Mouse (Mus musculus): Measurements from ENCODE around the gene Slc12a8.

The Slc12a8 gene

GRCm38 (mm10) chr16:33544346-33544745 is 27.2 kb downstream of the Slc12a8 start:
- DNase-seq (ENCODE audit: low spot score): no peak

GRCm38 (mm10) chr16:33545530-33545929 is 28.4 kb downstream of the Slc12a8 start:
- DNase-seq (ENCODE audit: low spot score): no peak

DNA sequence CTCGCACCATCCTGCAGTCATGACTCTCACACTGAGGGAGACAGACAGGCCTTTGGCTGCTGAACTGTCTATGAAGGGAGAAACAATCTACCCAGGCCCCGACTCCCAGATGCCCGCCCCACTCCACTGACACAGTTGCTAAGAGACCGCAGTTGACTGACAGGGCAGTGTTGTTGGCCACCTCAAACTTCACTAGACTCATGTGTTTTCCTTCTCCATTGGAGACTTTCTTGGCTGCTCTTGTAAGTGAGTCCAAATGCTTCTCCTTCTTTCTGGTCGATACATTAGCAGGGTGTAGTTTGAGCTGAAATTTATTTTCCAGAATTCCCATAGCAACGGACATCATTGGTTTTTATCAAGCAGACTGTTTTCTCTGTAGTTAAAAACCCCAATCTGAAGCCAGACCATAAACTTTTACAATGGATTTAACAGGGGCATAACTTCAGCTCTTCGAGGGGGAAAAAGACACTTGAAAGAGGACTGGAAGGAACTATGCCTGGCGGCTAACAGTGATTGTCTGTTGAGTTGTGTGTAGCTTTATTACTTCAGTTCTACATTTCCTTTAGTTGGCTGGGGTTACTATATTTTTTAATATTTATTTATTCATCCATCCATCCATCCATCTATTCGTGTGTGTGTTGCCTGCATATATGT is 36.7 kb downstream of the Slc12a8 start:
- DNase-seq (ENCODE audit: low spot score): peak; percentile 49

GRCm38 (mm10) chr16:33558121-33558520 is 41.0 kb downstream of the Slc12a8 start:
- no peak for DNase-seq (ENCODE audit: low spot score)

GRCm38 (mm10) chr16:33560281-33560680 is 43.2 kb downstream of the Slc12a8 start:
- DNase-seq (ENCODE audit: low spot score): peak; percentile 93

GRCm38 (mm10) chr16:33561308-33562009 is 44.3 kb downstream of the Slc12a8 start:
- no peak for DNase-seq (ENCODE audit: low spot score)

DNA sequence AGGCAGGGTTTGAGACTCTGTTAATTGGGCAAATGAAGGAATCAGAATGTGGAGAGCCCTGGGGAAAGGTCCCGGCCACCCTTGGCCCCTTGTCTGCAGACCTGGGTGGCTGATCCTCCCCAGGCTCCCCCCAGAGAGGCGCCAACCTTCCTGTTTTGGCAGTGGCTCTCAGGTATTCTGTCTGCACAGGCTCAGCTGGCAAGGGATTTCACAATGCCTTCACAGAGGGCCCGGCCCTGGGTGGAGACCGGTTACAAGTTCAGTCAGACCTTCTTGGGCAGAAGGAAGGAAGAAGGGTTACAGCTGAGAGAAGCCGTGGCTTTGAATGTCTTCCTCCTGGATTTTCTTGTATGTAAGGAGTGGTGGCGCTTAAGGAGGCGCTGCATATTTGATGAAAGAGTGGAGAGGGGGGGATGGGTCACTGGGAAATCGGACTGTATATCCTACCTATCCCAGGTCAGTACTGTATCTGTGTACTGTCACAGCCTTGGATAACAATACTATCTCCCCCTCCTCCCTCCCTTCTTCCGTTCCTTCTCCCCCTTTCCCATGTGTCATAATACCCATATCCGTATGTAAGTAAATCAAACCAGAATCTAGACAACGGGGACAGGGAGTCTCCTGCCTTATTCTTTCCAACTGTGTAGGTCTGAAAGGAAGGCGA is 45.9 kb downstream of the Slc12a8 start:
- no peak for DNase-seq (ENCODE audit: low spot score)

DNA sequence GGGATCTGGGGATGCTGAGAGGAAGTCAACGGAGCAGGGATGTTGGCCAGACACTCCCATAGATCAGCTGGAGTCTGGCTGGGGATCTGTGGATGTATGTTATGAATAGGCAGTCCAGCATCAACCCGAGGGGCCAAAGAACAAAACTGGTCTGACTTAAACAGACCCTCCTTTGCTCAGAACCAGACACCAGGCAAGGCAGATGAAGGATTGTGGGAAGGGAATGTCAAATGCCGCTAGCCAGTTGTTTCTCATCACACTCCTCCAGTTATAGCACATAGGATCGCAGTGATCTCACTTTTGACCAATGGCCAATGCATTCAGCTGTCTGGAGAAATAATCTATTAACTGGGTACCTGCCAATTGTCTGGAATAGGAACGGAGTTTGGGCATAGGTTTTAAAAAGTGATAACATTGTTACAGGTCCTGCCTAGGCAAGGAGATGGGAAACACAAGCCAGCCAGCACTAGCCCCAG is 46.4 kb downstream of the Slc12a8 start:
- DNase-seq (ENCODE audit: low spot score): no peak

GRCm38 (mm10) chr16:33566467-33566866 is 49.3 kb downstream of the Slc12a8 start:
- no peak for DNase-seq (ENCODE audit: low spot score)

DNA sequence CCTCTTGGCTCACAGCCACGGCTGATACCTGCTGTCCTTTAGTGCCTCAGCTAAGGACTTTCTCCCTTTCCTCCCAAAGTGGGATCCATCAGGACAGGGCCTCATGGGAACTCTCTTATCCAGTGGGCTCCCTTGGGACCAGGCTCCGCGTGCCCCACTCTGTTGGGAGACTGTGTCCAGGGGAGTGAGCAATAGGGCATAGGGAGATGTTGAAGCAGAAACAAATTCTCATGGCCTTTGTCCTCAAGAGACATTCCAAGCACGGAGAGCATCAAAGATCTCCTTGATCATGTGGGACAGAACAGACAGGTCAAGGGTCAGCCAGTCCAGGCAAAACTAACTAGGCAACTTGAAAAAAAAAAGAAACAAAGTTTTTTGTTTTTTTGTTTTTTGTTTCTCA is 50.6 kb downstream of the Slc12a8 start:
- DNase-seq (ENCODE audit: low spot score): no peak

DNA sequence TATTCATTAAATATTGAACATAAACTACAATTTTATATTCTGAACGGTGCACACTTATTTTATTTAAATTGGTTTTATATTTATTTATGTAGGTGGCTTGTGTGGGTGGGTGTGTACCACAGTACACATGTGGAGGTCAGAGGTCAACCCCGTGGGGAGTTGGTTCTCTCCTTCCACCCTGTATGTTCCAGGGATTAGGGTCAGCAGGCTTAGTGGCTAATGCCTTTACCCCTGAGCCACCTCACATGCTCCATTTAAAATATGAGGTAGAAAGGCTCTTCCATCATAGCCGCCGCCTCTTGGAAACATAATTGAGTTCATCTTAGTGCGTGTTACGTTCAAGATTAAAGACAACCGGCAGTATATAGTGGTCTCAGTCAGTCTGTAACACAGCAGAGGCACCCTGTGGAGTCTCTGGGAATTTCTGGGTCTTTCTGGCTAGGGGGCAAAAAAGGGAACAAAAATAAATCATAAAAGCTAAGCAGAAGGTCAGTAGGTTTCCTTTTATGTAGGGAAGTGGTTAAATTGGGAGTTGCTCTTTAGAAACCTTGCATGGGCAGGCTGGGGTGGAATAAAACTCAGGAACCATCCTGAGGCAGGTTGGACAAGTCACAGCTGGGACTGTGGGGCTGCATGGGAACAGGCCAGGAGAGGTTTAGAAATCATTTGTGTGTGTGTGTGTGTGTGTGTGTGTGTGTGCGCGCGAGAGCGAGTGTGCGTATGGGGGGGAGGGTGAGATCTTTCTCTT is 51.3 kb downstream of the Slc12a8 start:
- DNase-seq (ENCODE audit: low spot score): no peak

DNA sequence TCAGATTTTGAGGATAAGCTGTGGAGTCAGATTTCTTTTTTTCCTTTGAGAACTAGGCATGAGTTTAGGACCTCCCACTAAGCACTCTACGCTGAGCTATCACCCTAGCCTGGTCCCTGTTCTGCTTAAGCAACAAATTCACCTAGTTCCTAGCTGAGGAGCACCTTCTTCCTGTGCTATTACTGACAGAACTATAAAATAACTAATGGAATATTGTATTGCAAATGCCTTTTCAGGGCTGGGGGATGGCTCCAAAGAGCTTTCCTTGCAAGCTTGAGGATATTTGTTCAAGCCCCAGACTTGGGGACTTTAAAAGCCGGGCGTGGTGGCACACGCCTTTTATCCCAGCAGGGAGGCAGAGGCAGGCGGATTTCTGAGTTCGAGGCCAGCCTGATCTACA is 55.5 kb downstream of the Slc12a8 start:
- no peak for DNase-seq (ENCODE audit: low spot score)

GRCm38 (mm10) chr16:33573703-33574102 is 56.6 kb downstream of the Slc12a8 start:
- no peak for DNase-seq (ENCODE audit: low spot score)

DNA sequence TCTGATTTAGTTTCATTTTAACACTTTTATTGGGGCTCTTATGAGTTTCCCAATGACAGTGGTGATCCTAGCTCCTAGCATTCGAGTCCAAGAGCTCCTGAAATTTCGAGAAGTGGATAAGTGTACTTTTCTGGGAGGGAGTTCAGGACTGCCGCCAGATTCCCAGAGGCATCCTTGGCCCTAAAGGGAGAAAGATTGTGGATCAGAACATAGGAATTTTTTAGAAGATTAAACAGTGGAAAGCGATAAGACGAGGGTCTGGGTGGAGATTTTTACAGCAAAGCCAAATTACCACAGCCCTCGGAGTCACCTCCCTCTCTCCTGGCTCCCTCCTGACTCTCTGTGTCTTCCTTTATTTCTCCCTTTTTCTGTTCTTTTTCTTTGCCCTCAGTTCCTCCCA is 58.6 kb downstream of the Slc12a8 start:
- no peak for DNase-seq (ENCODE audit: low spot score)

DNA sequence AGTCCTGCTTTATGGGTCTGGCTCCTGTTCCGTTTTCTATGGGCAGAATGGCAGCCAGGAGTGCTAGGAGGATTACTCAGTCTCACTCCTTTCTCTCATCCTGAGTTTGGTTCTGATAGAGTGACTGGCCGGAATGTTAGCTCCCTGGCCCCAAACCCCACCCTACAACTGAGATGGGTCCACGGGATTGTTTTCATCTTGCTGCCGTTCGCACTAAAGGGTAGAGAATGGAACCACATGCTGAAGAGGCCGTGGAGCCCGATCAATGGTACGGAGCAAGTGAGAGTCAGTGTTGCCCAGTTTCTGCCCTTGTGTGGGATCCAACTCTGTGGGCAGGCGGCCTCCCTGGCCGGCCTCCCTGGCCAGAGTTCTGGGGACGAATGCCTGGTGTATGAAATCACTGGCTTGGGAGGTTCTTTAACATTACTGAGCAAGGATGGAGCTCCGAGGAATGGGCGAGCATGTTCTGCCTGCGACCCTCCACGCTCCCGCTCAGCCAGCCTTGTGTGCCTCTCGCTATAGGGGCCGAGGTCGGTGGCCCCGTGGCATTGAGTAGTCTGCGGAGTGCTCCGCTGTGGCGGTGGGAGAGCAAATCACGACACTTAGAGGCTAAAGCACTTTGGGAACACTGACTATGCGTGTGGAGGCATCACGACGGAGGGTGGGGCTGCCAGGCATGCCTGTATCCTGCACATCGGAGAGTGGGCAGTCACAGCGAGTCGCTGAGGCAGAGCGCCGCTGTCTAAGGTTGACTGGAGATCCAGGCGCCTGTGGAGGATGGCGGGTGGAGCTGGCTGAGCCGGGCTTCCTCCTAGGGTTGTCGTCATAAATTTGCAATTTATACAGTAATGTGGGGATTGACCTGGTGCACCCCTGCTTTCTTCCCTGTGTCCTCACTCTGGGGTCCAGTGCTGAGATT is 59.4 kb downstream of the Slc12a8 start:
- peak; percentile 28 for DNase-seq (ENCODE audit: low spot score)

DNA sequence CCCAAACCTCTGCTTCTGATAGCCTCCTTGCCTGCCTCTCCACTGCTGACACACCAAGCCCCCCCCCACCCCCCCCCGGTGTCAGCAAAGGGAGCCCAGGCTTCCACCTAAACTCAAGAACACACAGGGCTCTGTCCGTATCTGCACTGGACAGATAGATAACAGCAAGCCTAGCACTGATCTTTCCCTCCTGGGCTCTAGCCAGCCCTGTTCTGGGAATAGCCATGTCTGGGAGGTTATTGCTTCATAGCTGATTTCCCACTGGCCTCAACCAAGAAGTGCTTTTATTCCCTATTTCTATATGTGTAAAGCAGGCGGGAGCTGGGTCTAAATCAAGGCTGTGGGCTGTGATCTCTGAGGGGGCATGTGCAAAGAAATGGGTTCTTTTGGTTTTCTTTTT is 61.3 kb downstream of the Slc12a8 start:
- no peak for DNase-seq (ENCODE audit: low spot score)

DNA sequence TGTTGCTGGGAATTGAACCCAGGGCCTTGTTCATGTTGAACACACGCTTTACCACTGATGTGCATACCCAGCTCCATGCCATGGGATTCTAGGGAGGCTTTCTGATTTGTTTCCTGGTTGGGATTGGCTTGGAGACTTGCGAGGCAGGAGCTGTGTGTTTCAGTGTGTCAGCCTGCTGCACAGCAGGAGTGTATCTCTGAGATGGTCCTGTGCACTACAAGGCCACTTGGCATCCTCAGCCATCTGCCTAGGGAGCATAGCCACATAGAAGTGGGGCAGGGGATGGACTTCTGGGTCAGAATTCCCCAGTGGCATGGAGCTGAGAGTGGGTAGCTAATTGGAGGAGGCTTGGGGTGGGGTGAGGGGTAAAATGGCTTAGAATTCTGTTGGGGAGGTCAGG is 63.2 kb downstream of the Slc12a8 start:
- no peak for DNase-seq (ENCODE audit: low spot score)

DNA sequence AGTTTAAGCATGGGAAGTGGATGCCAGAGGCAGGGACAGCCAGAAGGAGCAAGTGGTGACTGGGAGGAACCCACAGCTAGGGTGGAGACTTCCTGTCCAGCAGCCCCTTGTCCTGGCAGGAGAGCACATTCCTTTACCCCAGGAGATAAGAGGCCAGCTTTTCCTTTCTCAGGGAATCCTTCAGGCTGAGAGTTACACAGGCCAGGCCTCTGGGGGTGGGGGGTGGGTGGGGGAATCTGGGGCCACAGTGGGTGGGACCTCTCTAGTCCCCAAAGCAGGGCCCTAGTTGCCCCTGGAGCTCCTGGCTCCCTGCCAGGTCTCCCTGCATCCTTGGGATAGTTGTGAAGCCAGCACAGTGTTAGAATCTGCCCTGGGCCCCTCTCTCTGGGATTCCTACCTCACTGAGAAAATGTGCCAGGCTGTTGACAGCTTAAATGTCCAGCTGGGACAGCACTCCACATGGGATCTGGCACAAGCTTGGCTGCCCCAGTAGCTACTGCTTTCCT is 63.7 kb downstream of the Slc12a8 start:
- peak; percentile 60 for DNase-seq (ENCODE audit: low spot score)

DNA sequence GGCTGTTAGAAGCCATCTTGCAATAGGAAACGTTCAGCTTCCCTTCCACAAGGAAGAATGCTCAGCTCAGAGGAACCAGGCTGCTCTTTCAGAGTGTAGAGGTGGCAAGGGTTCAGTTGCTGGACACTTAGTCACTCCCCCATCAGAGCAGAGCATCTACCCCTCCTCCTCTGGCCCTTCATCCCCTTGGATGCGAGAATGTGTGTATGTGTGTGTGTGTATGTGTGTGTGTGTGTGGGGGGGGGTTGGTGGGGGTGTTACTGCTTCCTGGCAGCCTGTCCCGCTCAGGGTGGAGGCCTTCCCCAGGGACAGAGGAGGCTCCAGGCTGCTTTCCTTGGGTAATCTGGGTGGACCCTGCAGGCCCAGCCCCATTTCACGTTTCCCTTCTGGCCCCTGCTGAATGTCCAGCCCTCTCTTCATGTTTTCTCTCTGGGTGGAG is 64.6 kb downstream of the Slc12a8 start:
- DNase-seq (ENCODE audit: low spot score): no peak

- DNase-seq (ENCODE audit: low spot score): no peak
Observed at GRCm38 (mm10) chr16:33582495-33582894, 65.4 kb downstream of the Slc12a8 start.

DNA sequence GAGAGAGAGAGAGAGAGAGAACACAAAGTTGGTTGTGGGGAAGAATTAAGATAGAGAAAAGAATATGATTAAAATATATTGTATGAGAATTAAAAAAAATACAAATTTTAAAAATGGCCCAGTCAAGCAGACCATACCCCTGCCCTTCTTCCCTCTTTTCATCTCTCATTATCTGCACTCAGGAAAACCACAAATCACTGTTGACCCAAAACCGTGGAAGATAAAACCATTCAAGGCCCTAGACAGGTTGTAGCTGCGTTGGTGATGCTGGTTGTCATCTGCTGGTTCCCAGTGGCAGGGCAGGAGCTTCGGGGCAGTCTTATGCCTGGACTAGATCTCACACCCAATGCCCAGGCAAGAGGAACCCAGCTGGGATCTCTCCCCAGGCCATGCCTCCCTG is 66.2 kb downstream of the Slc12a8 start:
- no peak for DNase-seq (ENCODE audit: low spot score)
